Mouse (Mus musculus): ENCODE measurements around the gene Ovol1.

- TF ChIP-seq CTCF (IDR thresholded peaks at IDR 0.05; ENCODE audit: control insufficient read depth, insufficient read depth, low read length) (no peak), POLR2A (IDR thresholded peaks at IDR 0.05; ENCODE audit: borderline replicate concordance, control insufficient read depth, low read depth, low read length) (no peak)
Measured at GRCm38 (mm10) chr19:5558770-5559169, 1.7 kb downstream of the Ovol1 start.

Measured in bone marrow, adult 2 months (tissue).